Mouse (Mus musculus) liver, adult 2 months (tissue): ENCODE measurements around the gene Srrm1.
A peak's percentile ranks its signal among the peaks of the same experiment; 100 is the strongest.

Experiments
- CTCF ChIP-seq: fragments of 200-500 bp; IDR thresholded peaks from 2 replicates; pipeline ENCODE4 v1.5.1; 2011; ENCODE audit warnings: low read depth, low read length, control low read depth
- POLR2A ChIP-seq: fragments of 200-500 bp; IDR thresholded peaks from 2 replicates; pipeline ENCODE4 v1.6.1; 2011; ENCODE audit warnings: low read length, control low read depth; ENCODE audit not compliant: insufficient read depth; ENCODE audit errors: extremely low read depth

DNA sequence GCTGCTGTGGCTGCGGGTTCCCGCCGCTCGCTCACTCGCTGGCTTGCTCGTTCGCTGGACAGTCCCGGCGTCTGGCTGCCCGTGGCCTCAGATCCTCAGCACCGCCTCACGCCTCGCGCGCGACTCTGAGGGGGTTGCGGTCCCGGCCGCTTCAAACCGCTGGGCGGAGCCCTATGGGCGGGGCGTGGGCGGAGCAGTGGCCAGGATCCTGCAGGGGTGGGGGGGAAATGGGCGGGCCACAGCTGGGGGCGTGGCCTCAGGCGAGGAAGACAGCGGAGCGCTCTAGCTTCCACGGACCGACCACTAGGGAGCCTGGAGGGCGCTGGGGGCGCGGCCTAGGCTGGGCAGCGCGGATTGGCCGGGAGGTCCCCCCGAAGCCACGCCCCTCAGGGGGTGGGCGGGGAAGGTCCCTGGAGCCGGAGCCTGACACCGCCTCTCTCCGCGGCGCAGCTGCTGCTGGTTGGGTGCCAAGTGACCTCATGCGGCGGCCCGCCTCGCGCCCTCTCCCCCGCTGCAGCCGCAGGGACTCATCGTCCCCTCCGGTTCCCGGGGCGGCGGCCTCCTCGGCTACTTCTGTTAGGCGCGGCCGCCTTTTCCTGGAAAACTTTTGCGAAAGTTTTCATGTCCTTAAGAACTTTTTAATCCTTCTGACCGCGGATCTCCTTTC, 80.3 kb downstream of the Srrm1 start, which contains the start of gene Clic4:
- TF ChIP-seq CTCF (peak; percentile 14; the same call in 1 of the 2 replicates), POLR2A (peak; percentile 100)
